Mouse (Mus musculus) layer of hippocampus, adult 8-10 months (tissue): ENCODE results near the gene Olfr71. TPM values are rescaled to one million over a fixed set of nuclear protein-coding genes. Genes with fewer than 3 reads are reported as not detected.

Source experiments
- DNase-seq, 2 experiments: peaks; one replicate each; pipeline ENCODE4 v3.0.0; 2022; ENCODE audit warnings: low spot score in 2 of 2
- total RNA-seq, 4 experiments: library from RNA; stranded (reverse); gene quantifications; 2 replicates each; pipeline ENCODE4 v1.2.4; 2022

Gene Olfr71
- total RNA-seq, 4 experiments from 2014 or later: not detected

- DNase-seq: no peak
Observed at GRCm38 (mm10) chr4:43713652-43714219, 3.7 kb upstream of the Olfr71 start.

GRCm38 (mm10) chr4:43711821-43712220 lies 1.8 kb upstream of the Olfr71 start:
- peak in 1 of 2 experiments; percentile 78 for DNase-seq

- DNase-seq: no peak
Observed at GRCm38 (mm10) chr4:43705991-43706390, 4.1 kb downstream of the Olfr71 start.

GRCm38 (mm10) chr4:43703851-43704250 lies 6.2 kb downstream of the Olfr71 start:
- no peak for DNase-seq

- DNase-seq: no peak
Observed at GRCm38 (mm10) chr4:43703439-43703838, 6.6 kb downstream of the Olfr71 start.

- DNase-seq: no peak
Observed at GRCm38 (mm10) chr4:43700707-43701106, 9.3 kb downstream of the Olfr71 start, which contains the start of gene Olfr70. Gene Olfr70, minus strand, starts transcription at chr4:43700807.

GRCm38 (mm10) chr4:43696561-43696960 lies 13.5 kb downstream of the Olfr71 start:
- DNase-seq: no peak

GRCm38 (mm10) chr4:43695249-43695671 lies 14.8 kb downstream of the Olfr71 start:
- no peak for DNase-seq

- DNase-seq: no peak
Observed at GRCm38 (mm10) chr4:43694439-43695248, 15.4 kb downstream of the Olfr71 start.

GRCm38 (mm10) chr4:43693806-43694241 lies 16.2 kb downstream of the Olfr71 start:
- no peak for DNase-seq

- no peak for DNase-seq
Observed at GRCm38 (mm10) chr4:43691026-43691425, 19.0 kb downstream of the Olfr71 start.

- DNase-seq: no peak
Observed at GRCm38 (mm10) chr4:43690021-43690420, 20.0 kb downstream of the Olfr71 start.

GRCm38 (mm10) chr4:43679416-43680043 lies 30.5 kb downstream of the Olfr71 start:
- no peak for DNase-seq

GRCm38 (mm10) chr4:43678541-43678940 lies 31.5 kb downstream of the Olfr71 start:
- DNase-seq: no peak

- no peak for DNase-seq
Observed at GRCm38 (mm10) chr4:43675608-43676007, 34.4 kb downstream of the Olfr71 start.

GRCm38 (mm10) chr4:43674974-43675373 lies 35.1 kb downstream of the Olfr71 start:
- no peak for DNase-seq

GRCm38 (mm10) chr4:43673703-43674102 lies 36.4 kb downstream of the Olfr71 start:
- no peak for DNase-seq

- peak; percentile 80 to 91 for DNase-seq
Observed at GRCm38 (mm10) chr4:43672070-43672469, 38.0 kb downstream of the Olfr71 start.

- no peak for DNase-seq
Observed at GRCm38 (mm10) chr4:43669428-43669794, 40.6 kb downstream of the Olfr71 start.

GRCm38 (mm10) chr4:43668782-43669427 lies 41.1 kb downstream of the Olfr71 start, which contains the start of the genes Tmem8b and Fam221b:
Gene Tmem8b, plus strand, starts transcription at chr4:43668971.
Gene Fam221b, minus strand, starts transcription at chr4:43669145.
- peak; percentile 82 to 89 for DNase-seq

GRCm38 (mm10) chr4:43666412-43666811 lies 43.6 kb downstream of the Olfr71 start:
- no peak for DNase-seq

- no peak for DNase-seq
Observed at GRCm38 (mm10) chr4:43657146-43657545, 52.9 kb downstream of the Olfr71 start.
